Mouse (Mus musculus) heart, adult 11 months (tissue): ENCODE measurements around the gene Eid3.

Source experiments
- DNase-seq: peaks from one replicate; pipeline ENCODE4 v3.0.0; 2022

The Eid3 gene

GRCm38 (mm10) chr10:82863106-82863680 is 3.2 kb upstream of the Eid3 start:
- DNase-seq, result no peak

- no peak for DNase-seq
Measured at GRCm38 (mm10) chr10:82863827-82864226, 2.6 kb upstream of the Eid3 start.

- no peak for DNase-seq
Measured at GRCm38 (mm10) chr10:82866832-82867231, 406 bp downstream of the Eid3 start.

- DNase-seq, result no peak
Measured at GRCm38 (mm10) chr10:82868418-82869086, 2.1 kb downstream of the Eid3 start.

GRCm38 (mm10) chr10:82875446-82875845 is 9.0 kb downstream of the Eid3 start:
- DNase-seq, result peak; percentile 91

- no peak for DNase-seq
Measured at GRCm38 (mm10) chr10:82876076-82876796, 9.8 kb downstream of the Eid3 start.

- DNase-seq, result no peak
Measured at GRCm38 (mm10) chr10:82887354-82887753, 20.9 kb downstream of the Eid3 start.

GRCm38 (mm10) chr10:82888576-82888975 is 22.1 kb downstream of the Eid3 start:
- DNase-seq, result no peak

- peak; percentile 97 for DNase-seq
Measured at GRCm38 (mm10) chr10:82889447-82889973, 23.1 kb downstream of the Eid3 start.

GRCm38 (mm10) chr10:82890936-82891335 is 24.5 kb downstream of the Eid3 start:
- no peak for DNase-seq

GRCm38 (mm10) chr10:82891427-82891826 is 25.0 kb downstream of the Eid3 start:
- DNase-seq, result no peak

- DNase-seq, result no peak
Measured at GRCm38 (mm10) chr10:82892442-82893055, 26.1 kb downstream of the Eid3 start.

GRCm38 (mm10) chr10:82893872-82894650 is 27.6 kb downstream of the Eid3 start:
- DNase-seq, result no peak

GRCm38 (mm10) chr10:82897936-82898335 is 31.5 kb downstream of the Eid3 start:
- no peak for DNase-seq

GRCm38 (mm10) chr10:82898893-82899292 is 32.5 kb downstream of the Eid3 start:
- DNase-seq, result peak; percentile 92

GRCm38 (mm10) chr10:82899810-82900421 is 33.5 kb downstream of the Eid3 start:
- no peak for DNase-seq

- DNase-seq, result no peak
Measured at GRCm38 (mm10) chr10:82900546-82900945, 34.1 kb downstream of the Eid3 start.

- DNase-seq, result peak; percentile 97
Measured at GRCm38 (mm10) chr10:82901436-82901835, 35.0 kb downstream of the Eid3 start.

GRCm38 (mm10) chr10:82908526-82908925 is 42.1 kb downstream of the Eid3 start:
- no peak for DNase-seq

- no peak for DNase-seq
Measured at GRCm38 (mm10) chr10:82909382-82909781, 43.0 kb downstream of the Eid3 start.

GRCm38 (mm10) chr10:82910198-82910597 is 43.8 kb downstream of the Eid3 start:
- DNase-seq, result no peak

- DNase-seq, result no peak
Measured at GRCm38 (mm10) chr10:82913238-82913637, 46.8 kb downstream of the Eid3 start.
